Mouse (Mus musculus): Measurements from ENCODE around the gene Uba1. TPM values are rescaled to one million over a fixed set of nuclear protein-coding genes. Genes with fewer than 3 reads are reported as not detected.

Uba1 gene
- polyA plus RNA-seq, 1 experiment from 2014 or later, result 364 TPM

Other genes with a start within 250 kb of the Uba1 start
- 5.0 and 5.1 TPM in 2 replicates for gene Jade3, start 232.6 kb upstream of the Uba1 start, polyA plus RNA-seq (2015; fragmentation: Nextera tagmentation; extraction: Ambion mirVana)
- 0.45 and 0.67 TPM in 2 replicates for gene Rgn, start 108.5 kb upstream of the Uba1 start, polyA plus RNA-seq (2015; fragmentation: Nextera tagmentation; extraction: Ambion mirVana)
- 57.1 and 57.4 TPM in 2 replicates for gene Rbm10, start 40.8 kb upstream of the Uba1 start, polyA plus RNA-seq (2015; fragmentation: Nextera tagmentation; extraction: Ambion mirVana)
- gene Ndufb11, start 40.7 kb upstream of the Uba1 start, polyA plus RNA-seq (2015; fragmentation: Nextera tagmentation; extraction: Ambion mirVana), result 217 and 228 TPM in 2 replicates
- 159 and 183 TPM in 2 replicates for gene Cdk16, start 29.6 kb downstream of the Uba1 start, polyA plus RNA-seq (2015; fragmentation: Nextera tagmentation; extraction: Ambion mirVana)
- 92.1 and 96.5 TPM in 2 replicates for gene Usp11, start 45.6 kb downstream of the Uba1 start, polyA plus RNA-seq (2015; fragmentation: Nextera tagmentation; extraction: Ambion mirVana)
- gene Araf, start 139.5 kb downstream of the Uba1 start, polyA plus RNA-seq (2015; fragmentation: Nextera tagmentation; extraction: Ambion mirVana), result 348 and 366 TPM in 2 replicates
- 4.2 and 5.3 TPM in 2 replicates for gene Timp1, start 211.8 kb downstream of the Uba1 start, polyA plus RNA-seq (2015; fragmentation: Nextera tagmentation; extraction: Ambion mirVana)